Mouse (Mus musculus) hindbrain, embryonic 14.5 days (tissue): ENCODE measurements around the gene Mplkip. TPM values are rescaled to one million over a fixed set of nuclear protein-coding genes. Genes with fewer than 3 reads are reported as not detected.

Experiments used
- ATAC-seq: fragments of 200-750 bp; cut with Nextera tagmentation; 2 replicates; pipeline ENCODE4 v1.8.0; 2017; ENCODE audit warnings: moderate number of reproducible peaks, mild to moderate bottlenecking, moderate TSS enrichment, moderate library complexity; ENCODE audit not compliant: low FRiP score
- DNase-seq: peaks from one replicate; pipeline ENCODE4 v3.0.0-alpha.2; 2015; ENCODE audit warnings: low spot score
- H3K27ac ChIP-seq: fragments of 300-500 bp; sonication (generic); 2 replicates; pipeline ENCODE4 v1.5.1; 2014; ENCODE audit warnings: mild to moderate bottlenecking, moderate library complexity
- H3K27me3 ChIP-seq: fragments of 300-500 bp; sonication (generic); 2 replicates; pipeline ENCODE4 v1.6.1; 2014; ENCODE audit warnings: mild to moderate bottlenecking, low read length, mixed read lengths; ENCODE audit not compliant: control insufficient read depth, insufficient read depth
- H3K36me3 ChIP-seq: fragments of 300-500 bp; sonication (generic); replicated peaks from 2 replicates; pipeline ENCODE4 v1.6.1; 2014; ENCODE audit not compliant: control insufficient read depth, insufficient read depth
- H3K4me1 ChIP-seq: fragments of 300-500 bp; sonication (generic); replicated peaks from 2 replicates; pipeline ENCODE4 v1.6.1; 2014; ENCODE audit warnings: antibody characterized with exemption, low read length, mixed read lengths; ENCODE audit not compliant: control insufficient read depth, insufficient read depth
- H3K4me2 ChIP-seq: fragments of 300-500 bp; sonication (generic); replicated peaks from 2 replicates; pipeline ENCODE4 v1.6.1; 2014; ENCODE audit warnings: mild to moderate bottlenecking, moderate library complexity
- H3K4me3 ChIP-seq: fragments of 300-500 bp; sonication (generic); replicated peaks from 2 replicates; pipeline ENCODE4 v1.5.1; 2014; ENCODE audit warnings: mild to moderate bottlenecking, low read length
- H3K9ac ChIP-seq: fragments of 300-500 bp; sonication (generic); 2 replicates; pipeline ENCODE4 v1.6.1; 2014
- H3K9me3 ChIP-seq: fragments of 300-500 bp; sonication (generic); 2 replicates; pipeline ENCODE4 v1.6.1; 2016; ENCODE audit warnings: low read length; ENCODE audit not compliant: control insufficient read depth
- WGBS: fragments of 180-500 bp; shearing (Covaris S2); extraction: QIAGEN DNeasy Blood & Tissue Kit; methylation state at CpG from one replicate; pipeline ENCODE4 v1.1.7; 2014; 5-methylcytosine and 5-hydroxymethylcytosine counted together
- polyA plus RNA-seq: library from polyadenylated mRNA; unstranded; fragments of >200 nt; fragmentation: Nextera tagmentation; extraction: Ambion mirVana; gene quantifications from 2 replicates; pipeline ENCODE4 v1.2.1, GENCODE M21; 2014

The Mplkip gene
- polyA plus RNA-seq, 1 experiment from 2014 or later: 51.8 TPM

DNA sequence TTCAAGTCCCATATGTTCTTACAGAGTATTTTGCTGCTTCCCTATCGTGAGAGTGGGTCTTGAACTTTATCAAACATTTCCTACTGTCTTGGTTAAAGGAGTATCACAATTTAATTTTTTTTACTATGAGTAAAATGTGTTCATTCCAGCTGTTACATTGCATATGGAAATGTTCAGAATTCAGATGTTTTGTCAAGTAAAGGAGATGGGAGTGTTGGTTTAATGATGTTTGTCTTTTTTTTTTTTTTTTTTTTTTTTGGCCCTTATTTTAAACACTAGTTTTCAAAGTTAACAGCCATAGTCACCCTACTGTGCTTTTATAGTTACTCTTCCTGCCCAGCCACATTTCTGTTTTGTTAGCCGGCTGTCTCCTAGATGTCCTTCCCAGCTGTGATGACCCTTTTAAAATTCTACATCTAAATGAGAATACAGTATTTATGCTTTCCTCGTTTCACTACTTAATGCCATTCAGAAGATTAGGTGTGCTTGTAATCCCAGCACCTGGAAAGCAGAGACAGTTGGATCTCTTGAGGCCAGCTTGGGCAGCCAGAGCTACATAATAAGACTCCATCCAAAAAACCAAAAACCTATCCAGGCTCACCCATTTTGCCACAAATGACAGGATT is 5.2 kb downstream of the Mplkip start:
- Histone ChIP-seq H3K4me1 (peaks cover 5% of the 10 kb centered on the region; the same call in 1 of the 2 replicates), H3K4me3 (no peak overlapping the region), H3K36me3 (no peaks in the 10 kb centered on the region), H3K9me3 (no peaks in the 10 kb centered on the region), H3K4me2 (no peak overlapping the region), H3K27ac (no peak overlapping the region), H3K27me3 (no peaks in the 10 kb centered on the region), H3K9ac (no peak overlapping the region)
- DNase-seq: no peak
- ATAC-seq: no peak
- WGBS: 90% methylated on average over 3 of the region's 3 CpGs

DNA sequence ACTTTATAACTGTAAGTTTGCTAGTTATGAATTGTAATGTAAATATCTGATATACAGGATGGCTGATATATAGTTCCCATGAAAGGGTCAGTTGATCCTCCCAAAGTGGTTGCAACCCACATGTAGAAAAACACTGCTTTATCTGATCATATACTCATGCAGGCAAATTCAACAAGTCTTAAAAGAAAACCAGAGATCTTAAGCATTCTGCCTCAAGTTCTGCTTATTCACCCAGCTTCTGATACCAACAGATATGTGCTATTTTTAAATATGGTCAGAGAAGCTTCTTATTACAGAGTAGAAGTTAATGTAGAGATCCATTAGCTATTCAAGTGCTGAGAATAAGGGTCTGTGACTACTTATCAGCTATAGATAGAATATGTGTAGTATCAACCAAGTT is 6.3 kb downstream of the Mplkip start:
- H3K36me3 ChIP-seq: no peaks in the 10 kb centered on the region
- no peak overlapping the region for H3K4me2 ChIP-seq
- no peak overlapping the region for H3K4me3 ChIP-seq
- ATAC-seq: no peak
- H3K27ac ChIP-seq: no peak overlapping the region
- peaks cover under 1% of the 10 kb centered on the region; the same call in 1 of the 2 replicates for H3K4me1 ChIP-seq
- no peak for DNase-seq
- H3K9ac ChIP-seq: no peak overlapping the region
- H3K27me3 ChIP-seq: no peaks in the 10 kb centered on the region
- H3K9me3 ChIP-seq: no peaks in the 10 kb centered on the region

DNA sequence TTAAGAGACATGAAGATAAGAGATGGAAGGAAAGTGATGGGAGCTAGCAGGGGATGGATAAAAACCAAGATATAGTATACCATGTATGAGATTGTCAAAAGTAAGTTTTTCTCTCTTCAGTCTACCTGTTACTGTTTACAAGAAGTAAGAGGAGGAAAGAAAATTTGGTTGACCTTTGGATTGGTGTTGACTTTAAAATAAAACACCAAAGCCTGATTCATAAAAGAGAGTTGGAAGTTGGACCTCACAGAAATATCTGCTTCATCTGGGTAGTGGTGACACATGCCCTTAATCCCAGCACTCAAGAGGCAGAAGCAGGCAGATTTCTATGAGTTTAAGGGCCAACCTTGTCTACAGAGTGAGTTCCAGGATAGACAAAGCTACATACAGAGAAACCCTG is 7.3 kb downstream of the Mplkip start:
- DNase-seq (no peak), ATAC-seq (no peak)

DNA sequence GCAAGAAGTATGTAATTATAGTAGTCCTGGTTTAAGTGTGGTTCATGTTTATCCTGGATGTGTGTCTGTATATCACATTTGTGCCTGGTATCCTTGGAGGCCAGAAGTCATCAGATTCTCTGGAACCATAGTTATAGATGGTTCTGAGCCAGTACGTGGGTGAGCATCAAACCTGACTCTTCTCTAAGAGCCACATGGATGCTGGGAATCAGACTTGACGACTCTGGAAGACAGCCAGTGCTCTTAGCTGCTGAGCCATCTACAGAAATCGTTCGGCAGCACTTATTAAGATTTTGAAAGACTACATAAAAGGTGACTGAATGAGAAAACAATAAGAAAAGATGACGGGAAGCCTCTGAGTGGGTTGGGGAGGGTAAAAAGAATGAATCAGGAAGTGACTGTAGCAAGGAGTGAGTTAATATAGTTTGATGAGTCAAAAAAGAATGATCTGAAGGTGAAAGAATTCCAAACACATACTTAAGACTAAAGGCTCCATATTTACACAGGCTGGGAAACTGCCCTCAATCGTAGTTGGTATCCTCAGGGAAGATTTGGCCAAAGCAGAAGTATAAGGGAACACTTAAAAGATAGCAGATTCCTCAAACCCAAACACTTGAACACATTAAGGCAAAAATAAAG is 10.3 kb downstream of the Mplkip start:
- no peak for ATAC-seq

More for the DNA sequence above, 7.3 kb downstream of the Mplkip start:
- H3K4me2 ChIP-seq: no peak overlapping the region
- H3K27ac ChIP-seq: no peak overlapping the region
- no peaks in the 10 kb centered on the region for H3K36me3 ChIP-seq
- H3K27me3 ChIP-seq: no peaks in the 10 kb centered on the region
- no peaks in the 10 kb centered on the region for H3K9me3 ChIP-seq
- H3K4me1 ChIP-seq: no peaks in the 10 kb centered on the region; the same call in 1 of the 2 replicates
- H3K4me3 ChIP-seq: no peak overlapping the region
- H3K9ac ChIP-seq: no peak overlapping the region

DNA sequence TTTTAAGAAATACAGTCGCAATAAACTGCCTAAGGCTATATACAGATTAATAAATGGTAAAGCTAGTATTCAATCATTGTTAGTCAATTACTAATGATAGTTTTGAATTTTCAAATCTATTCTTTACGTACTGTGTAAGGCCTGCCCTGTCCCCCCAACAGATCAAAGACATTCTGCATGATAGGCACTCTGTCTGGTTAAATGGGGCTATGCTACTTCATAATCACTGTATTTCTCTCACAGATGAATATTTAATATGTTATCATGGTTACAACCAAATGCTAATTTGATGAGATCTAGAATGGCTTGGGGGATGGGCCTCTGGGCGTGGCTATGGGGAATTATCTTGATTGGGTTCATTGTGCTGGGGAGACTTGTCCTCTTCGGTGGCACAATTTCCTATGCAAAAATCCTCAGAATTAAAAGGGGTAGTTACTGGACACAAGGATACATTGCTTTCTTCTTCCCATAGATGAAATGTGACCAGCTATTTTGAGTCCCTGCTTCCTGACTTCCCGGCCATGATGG is 13.9 kb downstream of the Mplkip start:
- H3K9ac ChIP-seq: no peak overlapping the region
- no peak overlapping the region for H3K4me2 ChIP-seq
- no peaks in the 10 kb centered on the region for H3K27me3 ChIP-seq
- no peak overlapping the region for H3K27ac ChIP-seq
- H3K36me3 ChIP-seq: no peaks in the 10 kb centered on the region
- H3K4me1 ChIP-seq: no peaks in the 10 kb centered on the region
- 77% methylated on average over 5 of the region's 5 CpGs for WGBS
- ATAC-seq (no peak), DNase-seq (no peak)
- H3K9me3 ChIP-seq: no peaks in the 10 kb centered on the region
- no peak overlapping the region for H3K4me3 ChIP-seq

More for the DNA sequence above, 10.3 kb downstream of the Mplkip start:
- no peak overlapping the region for H3K4me2 ChIP-seq
- no peak overlapping the region for H3K9ac ChIP-seq
- H3K4me3 ChIP-seq: no peak overlapping the region
- 92% methylated on average over 6 of the region's 6 CpGs for WGBS
- no peaks in the 10 kb centered on the region for H3K9me3 ChIP-seq
- H3K36me3 ChIP-seq: no peaks in the 10 kb centered on the region
- H3K27ac ChIP-seq: no peak overlapping the region
- H3K27me3 ChIP-seq: no peaks in the 10 kb centered on the region
- H3K4me1 ChIP-seq: no peaks in the 10 kb centered on the region
- DNase-seq: no peak

DNA sequence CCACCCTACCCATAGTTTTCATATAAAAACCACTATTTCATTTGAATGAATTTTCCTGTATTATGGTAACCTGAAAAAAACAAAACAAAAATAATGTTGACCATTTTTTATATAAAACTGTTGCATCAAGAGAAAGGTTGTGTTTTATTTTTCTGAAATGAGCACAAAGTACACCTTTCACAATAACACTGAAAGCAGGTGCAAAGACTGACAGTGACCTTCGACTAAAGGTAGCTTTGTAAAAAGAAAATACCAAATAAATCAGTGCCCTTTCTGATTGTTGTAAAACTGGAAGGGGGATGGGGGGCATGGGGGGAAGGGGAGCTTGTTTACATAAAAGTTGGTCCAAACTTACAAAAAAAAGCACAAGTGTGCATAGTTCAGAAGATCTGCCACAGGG is 22.4 kb downstream of the Mplkip start:
- H3K27me3 ChIP-seq: no peaks in the 10 kb centered on the region
- no peak overlapping the region for H3K4me2 ChIP-seq
- H3K4me3 ChIP-seq: no peak overlapping the region
- DNase-seq (no peak), ATAC-seq (no peak)
- H3K36me3 ChIP-seq: peaks cover 47% of the 10 kb centered on the region
- H3K4me1 ChIP-seq: no peaks in the 10 kb centered on the region
- no peak overlapping the region for H3K27ac ChIP-seq
- WGBS: 97% methylated on average over 1 of the region's 1 CpGs
- no peaks in the 10 kb centered on the region for H3K9me3 ChIP-seq
- no peak overlapping the region for H3K9ac ChIP-seq

DNA sequence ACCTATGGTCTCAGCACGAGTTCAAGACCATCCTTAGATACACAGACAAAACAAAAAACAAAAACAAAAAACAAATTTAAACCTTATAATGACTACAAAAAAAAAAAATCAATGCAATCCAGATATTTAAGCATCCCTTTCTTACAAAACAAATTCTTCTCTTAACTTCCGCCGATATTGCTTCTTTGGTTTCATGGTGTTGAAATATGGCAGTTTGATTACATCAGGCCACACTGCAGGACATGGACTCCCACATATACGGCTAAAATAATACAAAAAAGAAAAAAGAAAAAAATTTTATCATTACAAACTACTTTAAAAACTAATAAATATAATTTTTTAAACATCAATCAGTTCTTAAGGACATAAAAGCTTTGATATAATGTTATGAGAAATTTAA is 32.9 kb downstream of the Mplkip start:
- no peak for DNase-seq
- Histone ChIP-seq H3K4me3 (no peak overlapping the region), H3K36me3 (peaks cover 27% of the 10 kb centered on the region), H3K27ac (no peak overlapping the region), H3K4me1 (no peaks in the 10 kb centered on the region), H3K9me3 (no peaks in the 10 kb centered on the region), H3K4me2 (no peak overlapping the region), H3K9ac (no peak overlapping the region), H3K27me3 (no peaks in the 10 kb centered on the region)
- no peak for ATAC-seq
- 96% methylated on average over 4 of the region's 4 CpGs for WGBS

DNA sequence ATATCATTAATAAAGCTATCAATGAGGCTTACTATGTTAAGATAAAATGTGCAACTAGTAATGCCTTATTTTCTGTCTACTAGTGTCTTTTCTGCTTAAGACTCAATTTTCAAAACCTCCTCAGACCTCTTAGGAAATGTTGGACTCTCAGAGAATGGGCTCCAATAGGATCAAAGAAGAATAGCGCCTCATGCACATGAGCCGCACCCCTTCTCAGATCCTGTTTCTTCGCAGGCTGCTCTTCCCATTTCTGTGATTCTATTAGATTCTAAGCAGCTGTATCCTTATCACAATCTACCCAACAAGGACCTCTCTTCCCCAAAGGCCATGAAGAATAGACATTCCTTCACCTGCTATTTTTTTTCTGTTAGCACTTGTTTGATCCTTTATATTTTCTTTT is 33.8 kb downstream of the Mplkip start:
- Histone ChIP-seq H3K4me3 (no peak overlapping the region), H3K4me2 (no peak overlapping the region), H3K4me1 (no peaks in the 10 kb centered on the region), H3K27ac (no peak overlapping the region), H3K9me3 (no peaks in the 10 kb centered on the region), H3K9ac (no peak overlapping the region), H3K27me3 (no peaks in the 10 kb centered on the region), H3K36me3 (peaks cover 24% of the 10 kb centered on the region)
- 96% methylated on average over 3 of the region's 3 CpGs for WGBS
- ATAC-seq: no peak
- no peak for DNase-seq
